Mouse (Mus musculus) spleen, embryonic (tissue): ENCODE results near the gene Setd1b.
"Not testable (repeated sequence)": the region's sequence is repeated elsewhere in the genome, so short reads cannot be mapped to it uniquely, and the experiment has no call there.

Experiments used
- CTCF ChIA-PET: fragments of 350-600 bp; sonication (Branson Sonifier 250); formaldehyde crosslinking; loops from one replicate; lab custom pipeline; 2022; lab: Charles Lee

Setd1b gene

DNA sequence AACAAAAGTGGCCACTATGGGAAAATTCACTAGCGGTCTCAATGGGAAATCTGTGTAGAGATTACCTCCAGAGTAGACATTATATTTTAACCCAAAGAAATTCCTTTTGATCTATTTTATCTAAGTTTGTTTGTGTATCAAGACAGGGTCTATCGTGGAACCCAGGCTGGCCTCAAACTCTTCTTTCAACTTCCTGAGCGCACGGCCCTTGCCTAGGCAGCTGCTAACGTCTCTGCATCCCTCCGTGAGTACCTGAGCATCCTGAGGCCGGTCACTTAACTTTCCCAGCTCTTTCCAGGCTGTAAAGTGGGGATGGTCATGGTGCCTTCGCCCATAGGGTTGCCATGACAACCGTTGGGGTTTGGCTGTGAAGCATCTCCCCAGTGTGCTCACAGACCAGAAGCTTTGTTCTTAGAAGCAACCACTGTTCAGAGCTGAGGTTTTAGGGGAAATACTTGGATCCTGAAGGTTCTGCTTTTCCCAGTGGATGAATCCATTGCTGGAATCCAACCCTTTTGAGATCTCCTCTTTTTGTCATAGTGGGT, 50.7 kb downstream of the Setd1b start:
- CTCF ChIA-PET: no interaction called here

DNA sequence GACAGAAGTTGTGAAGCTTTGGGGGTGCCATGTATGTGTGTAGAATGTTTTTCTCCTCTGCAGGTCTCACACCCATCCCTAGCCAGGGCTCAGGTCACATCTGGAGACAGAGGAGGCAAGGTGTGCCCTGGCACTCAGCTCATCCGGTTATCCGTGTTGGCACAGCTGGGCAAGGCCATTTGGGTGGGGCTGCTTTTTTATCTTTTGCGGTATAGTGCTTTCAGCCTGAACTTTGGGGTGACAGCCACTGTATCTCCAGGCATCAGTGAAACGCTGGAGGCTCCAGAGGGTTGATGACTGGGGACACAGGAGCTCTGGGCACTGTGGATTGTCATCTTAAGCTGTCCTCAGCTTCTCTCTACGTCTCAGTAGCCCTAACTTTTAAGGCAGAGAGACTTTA, 51.4 kb downstream of the Setd1b start:
- CTCF ChIA-PET: no interaction called here

DNA sequence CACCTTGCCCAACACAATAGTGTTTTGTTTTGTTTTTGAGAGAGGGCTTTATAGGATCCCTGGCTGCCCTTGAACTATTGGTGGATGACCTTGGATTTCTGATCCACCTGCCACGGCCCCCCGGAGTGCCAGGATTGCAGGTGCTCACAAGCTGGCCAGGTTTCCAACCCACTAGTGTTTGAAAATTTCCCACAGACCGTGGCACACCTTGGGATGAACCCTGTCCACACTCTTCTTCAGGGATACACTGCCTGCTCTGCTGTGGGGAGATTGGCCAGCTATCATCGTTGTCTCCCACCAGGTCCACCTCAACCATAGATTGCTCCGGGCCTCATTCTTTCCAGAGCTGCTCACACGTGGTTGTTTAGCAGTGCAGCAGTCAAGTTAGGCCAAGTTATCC, 52.9 kb downstream of the Setd1b start:
- CTCF ChIA-PET: no interaction called here

DNA sequence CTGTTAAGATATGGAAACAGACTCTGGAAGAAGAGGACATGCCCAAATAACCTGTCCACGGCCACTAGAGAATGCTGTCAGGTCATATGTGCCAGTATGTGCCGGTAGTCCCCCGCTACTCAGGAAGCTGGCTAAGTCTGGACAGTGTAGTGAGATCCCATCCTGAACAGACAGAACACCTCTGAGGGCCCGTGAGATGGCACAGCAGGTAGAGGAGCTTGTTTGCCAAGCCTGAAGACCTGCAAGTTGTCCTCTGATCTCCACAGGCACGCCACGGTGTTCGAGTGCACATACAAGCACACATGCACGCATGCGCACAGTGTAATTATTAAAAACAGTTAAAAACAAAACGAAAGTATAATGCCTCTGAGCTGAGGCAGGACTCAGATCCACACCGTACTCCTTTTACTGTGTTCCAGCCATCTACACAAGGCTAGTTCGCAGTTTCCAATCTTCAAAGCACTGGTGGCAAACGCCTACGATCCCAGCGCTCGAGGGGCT, 53.6 kb downstream of the Setd1b start:
- CTCF ChIA-PET: no interaction called here

DNA sequence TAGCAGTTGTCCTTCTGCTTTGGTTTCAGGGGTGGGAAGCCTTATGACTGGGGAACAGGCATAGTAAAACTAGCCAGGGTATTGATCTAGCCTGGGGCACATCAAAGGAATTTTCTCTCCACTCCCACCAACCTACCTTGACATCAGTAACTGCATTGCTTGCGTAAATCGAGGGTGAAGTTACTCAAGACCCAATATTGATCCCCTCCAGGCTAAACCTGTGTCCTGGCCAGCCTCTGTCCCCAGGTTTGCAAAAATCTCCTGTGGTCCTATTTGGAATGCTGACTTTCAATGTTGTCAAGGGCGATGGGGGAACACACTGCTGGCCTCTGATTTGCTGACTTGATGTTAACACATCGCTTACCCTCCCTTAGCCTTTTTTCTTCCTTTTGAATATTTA, 54.8 kb downstream of the Setd1b start:
- CTCF ChIA-PET: no interaction called here

DNA sequence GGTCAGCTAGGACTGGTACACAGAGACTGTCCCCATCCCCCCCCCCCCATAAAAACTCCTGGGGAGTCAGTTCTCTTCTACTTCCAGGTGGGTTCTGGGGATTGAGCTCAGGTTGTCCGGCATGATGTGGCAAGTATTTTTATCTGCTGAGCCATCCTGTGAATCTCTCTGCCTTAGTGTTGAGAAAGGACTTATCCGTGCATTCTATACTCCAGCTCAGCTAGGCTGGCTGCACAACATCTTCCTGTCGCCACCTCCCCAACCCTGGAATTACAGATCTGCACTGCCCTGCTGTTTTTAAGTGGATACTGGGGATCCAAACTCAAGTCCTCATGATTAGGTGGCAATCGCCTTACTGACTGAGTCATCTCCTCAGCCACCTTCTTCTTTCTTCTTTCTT, 56.5 kb downstream of the Setd1b start:
- CTCF ChIA-PET: no interaction called here

DNA sequence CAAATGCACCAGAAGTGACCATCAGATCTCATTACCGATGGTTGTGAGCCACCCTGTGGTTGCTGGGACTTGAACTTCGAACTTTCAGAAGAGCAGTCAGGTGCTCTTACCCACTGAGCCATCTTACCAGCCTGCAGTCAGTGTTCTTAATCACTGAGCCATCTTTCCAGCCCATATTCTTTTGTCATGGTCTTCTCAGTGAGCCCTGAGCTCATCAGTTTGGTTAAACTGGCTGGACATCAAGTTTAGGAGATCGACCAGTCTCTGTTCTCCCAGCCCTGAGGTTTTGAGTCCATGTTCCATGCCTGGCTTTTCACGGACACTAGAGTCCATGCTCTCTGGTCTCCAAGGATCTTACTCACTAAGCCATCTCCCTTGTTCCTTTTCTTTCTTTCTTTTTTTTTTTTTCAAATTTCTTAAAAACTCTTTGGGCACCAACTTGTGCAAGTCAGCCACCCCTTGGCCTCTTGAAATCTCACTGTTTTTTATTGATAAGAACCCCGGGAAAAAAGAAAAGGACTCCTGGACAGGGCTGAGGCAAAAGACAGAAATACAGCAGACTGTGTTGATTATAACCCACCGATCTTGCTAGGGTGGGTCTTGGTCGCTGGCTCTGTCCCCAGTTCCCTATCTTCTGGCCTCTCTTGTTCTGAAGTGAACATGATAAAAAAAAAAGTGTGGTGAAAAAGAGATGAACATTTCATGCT, 59.0 kb downstream of the Setd1b start:
- CTCF ChIA-PET: interaction anchor here (0.6 kb wide), 1 partner anchor 84 kb away, joined by 3 read pairs; no protein-coding TSS in a partner anchor

DNA sequence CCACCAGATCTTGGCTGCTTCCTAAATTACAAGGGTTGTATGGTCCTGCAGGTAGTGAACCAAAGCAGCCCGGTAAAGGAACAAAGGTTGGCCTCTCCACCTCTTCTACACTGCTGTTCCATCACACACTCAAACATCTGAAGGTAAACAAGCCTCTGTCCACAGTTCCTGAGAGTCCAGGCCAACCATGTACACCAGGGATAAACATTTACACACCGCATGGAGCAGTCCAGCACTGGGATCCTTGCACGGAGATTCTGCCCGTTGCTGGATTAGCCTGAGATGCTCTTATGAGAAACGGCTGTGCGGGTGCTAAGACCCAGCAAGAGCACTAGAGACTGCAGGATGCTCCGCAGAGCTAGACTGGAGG, 59.5 kb downstream of the Setd1b start:
- CTCF ChIA-PET: no interaction called here

DNA sequence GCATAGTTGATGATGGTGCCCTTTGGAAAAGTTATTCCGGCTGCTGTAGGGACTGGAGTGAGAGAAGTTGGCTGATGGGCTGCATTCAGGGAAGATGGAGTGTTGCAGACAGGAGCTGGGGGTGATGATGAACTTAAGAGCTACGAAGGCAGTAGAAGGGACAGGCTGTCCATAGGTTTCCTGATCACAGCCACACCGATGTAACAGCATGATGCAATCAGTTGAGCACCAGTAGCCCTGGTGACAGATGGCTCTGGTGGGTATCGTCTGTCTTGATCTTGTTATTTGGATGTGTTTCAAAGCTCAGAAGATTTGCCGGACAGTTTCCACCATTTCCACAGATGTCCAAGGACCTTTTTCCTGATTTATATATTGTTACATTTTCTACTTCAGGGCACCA, 60.0 kb downstream of the Setd1b start:
- CTCF ChIA-PET: no interaction called here

DNA sequence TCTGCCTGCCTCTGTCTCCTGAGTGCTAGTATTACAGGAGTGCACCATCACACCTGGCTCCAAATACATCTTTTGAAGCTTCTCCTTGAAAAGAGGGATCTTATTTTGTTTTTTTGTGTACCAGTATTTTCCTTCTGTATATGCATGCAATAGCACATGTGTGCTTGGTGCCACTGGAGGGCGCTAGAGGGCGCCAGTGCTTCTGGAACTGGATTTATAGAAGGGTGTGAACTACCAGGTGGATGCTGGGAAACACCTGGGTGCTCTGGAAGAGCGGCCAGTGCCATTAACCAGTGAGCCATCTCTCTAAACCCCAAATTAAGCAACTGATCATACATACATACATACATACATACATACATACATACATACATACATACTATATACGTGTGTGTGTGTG, 60.8 kb downstream of the Setd1b start:
- CTCF ChIA-PET: not testable (repeated sequence)

DNA sequence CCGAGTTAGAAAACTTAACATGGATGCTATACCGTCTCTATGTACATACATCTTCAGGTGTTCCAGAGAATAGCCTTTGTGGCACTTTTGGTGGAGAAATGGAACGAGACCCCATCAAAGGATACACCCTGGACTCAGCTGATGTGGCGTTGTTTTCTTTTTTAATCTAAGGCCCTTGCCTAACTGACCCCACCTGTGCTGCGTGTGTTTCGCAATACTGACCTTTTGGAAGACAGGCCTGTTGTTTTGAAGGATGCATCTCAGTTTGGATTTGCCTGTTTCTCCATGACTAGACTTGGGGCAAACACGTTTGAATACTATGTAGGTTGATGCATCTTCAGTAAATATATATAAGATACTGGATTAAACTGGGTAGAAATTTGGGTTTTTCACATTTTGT, 61.6 kb downstream of the Setd1b start:
- CTCF ChIA-PET: not testable (repeated sequence)
